Mouse (Mus musculus): ENCODE measurements around the gene Onecut1. TPM values are rescaled to one million over a fixed set of nuclear protein-coding genes. Genes with fewer than 3 reads are reported as not detected.

The Onecut1 gene
- polyA plus RNA-seq, 1 experiment from 2014 or later: 14.8 TPM

GRCm38 (mm10) chr9:74857508-74857840, 4.2 kb upstream of the Onecut1 start:
- H3K9me3 ChIP-seq (ENCODE audit: control insufficient read depth, low read length): no peaks in the 10 kb centered on the region
- no peak overlapping the region for H3K4me2 ChIP-seq
- DNase-seq (ENCODE audit: low spot score, missing footprints) (peak; percentile 94), ATAC-seq (ENCODE audit: low FRiP score) (no peak)
- 0 out of 2 replicates have a peak overlapping the region, but pooled peaks have one; percentile 2 for H3K4me3 ChIP-seq (ENCODE audit: low read depth, low read length)
- no peak overlapping the region for H3K9ac ChIP-seq (ENCODE audit: low read length)
- under 1% methylated on average over 7 of the region's 7 CpGs for WGBS
- H3K27me3 ChIP-seq (ENCODE audit: control insufficient read depth, insufficient read depth, low read length): peaks cover 83% of the 10 kb centered on the region
- H3K4me1 ChIP-seq (ENCODE audit: control insufficient read depth, insufficient read depth, low read length): peaks cover 27% of the 10 kb centered on the region
- H3K27ac ChIP-seq (ENCODE audit: low read depth, low read length): no peak overlapping the region
- no peaks in the 10 kb centered on the region for H3K36me3 ChIP-seq (ENCODE audit: control insufficient read depth, insufficient read depth, low read length)

GRCm38 (mm10) chr9:74858111-74858510, 3.6 kb upstream of the Onecut1 start:
- WGBS: 1% methylated on average over 5 of the region's 5 CpGs
- Histone ChIP-seq H3K36me3 (ENCODE audit: control insufficient read depth, insufficient read depth, low read length) (no peaks in the 10 kb centered on the region), H3K9ac (ENCODE audit: low read length) (no peak overlapping the region), H3K9me3 (ENCODE audit: control insufficient read depth, low read length) (no peaks in the 10 kb centered on the region), H3K4me2 (no peak overlapping the region), H3K4me3 (ENCODE audit: low read depth, low read length) (no peak overlapping the region), H3K4me1 (ENCODE audit: control insufficient read depth, insufficient read depth, low read length) (peaks cover 31% of the 10 kb centered on the region), H3K27ac (ENCODE audit: low read depth, low read length) (no peak overlapping the region), H3K27me3 (ENCODE audit: control insufficient read depth, insufficient read depth, low read length) (peaks cover 83% of the 10 kb centered on the region)
- ATAC-seq (ENCODE audit: low FRiP score) (no peak), DNase-seq (ENCODE audit: low spot score, missing footprints) (peak; percentile 93)

GRCm38 (mm10) chr9:74860461-74860860, 1.3 kb upstream of the Onecut1 start:
- peak overlapping the region; percentile 10; the same call in 1 of the 2 replicates for H3K4me2 ChIP-seq
- DNase-seq (ENCODE audit: low spot score, missing footprints) (peak; percentile 93), ATAC-seq (ENCODE audit: low FRiP score) (peak; percentile 39)
- H3K9ac ChIP-seq (ENCODE audit: low read length): no peak overlapping the region
- WGBS: under 1% methylated on average over 18 of the region's 18 CpGs
- H3K27ac ChIP-seq (ENCODE audit: low read depth, low read length): no peak overlapping the region
- H3K27me3 ChIP-seq (ENCODE audit: control insufficient read depth, insufficient read depth, low read length): peaks cover 86% of the 10 kb centered on the region
- H3K36me3 ChIP-seq (ENCODE audit: control insufficient read depth, insufficient read depth, low read length): no peaks in the 10 kb centered on the region
- peaks cover 36% of the 10 kb centered on the region for H3K4me1 ChIP-seq (ENCODE audit: control insufficient read depth, insufficient read depth, low read length)
- no peaks in the 10 kb centered on the region for H3K9me3 ChIP-seq (ENCODE audit: control insufficient read depth, low read length)
- H3K4me3 ChIP-seq (ENCODE audit: low read depth, low read length): no peak overlapping the region

- WGBS: 2% methylated on average over 37 of the region's 48 CpGs
- Histone ChIP-seq H3K9me3 (ENCODE audit: control insufficient read depth, low read length) (no peaks in the 10 kb centered on the region), H3K4me2 (peak overlapping the region; percentile 84), H3K9ac (ENCODE audit: low read length) (peak overlapping the region; percentile 76), H3K27ac (ENCODE audit: low read depth, low read length) (peak overlapping the region; percentile 78), H3K4me1 (ENCODE audit: control insufficient read depth, insufficient read depth, low read length) (peaks cover 40% of the 10 kb centered on the region), H3K4me3 (ENCODE audit: low read depth, low read length) (peak overlapping the region; percentile 59), H3K27me3 (ENCODE audit: control insufficient read depth, insufficient read depth, low read length) (peaks cover 87% of the 10 kb centered on the region), H3K36me3 (ENCODE audit: control insufficient read depth, insufficient read depth, low read length) (no peaks in the 10 kb centered on the region)
- DNase-seq (ENCODE audit: low spot score, missing footprints) (peak; percentile 94), ATAC-seq (ENCODE audit: low FRiP score) (peak; percentile 8; the same call in 1 of the 2 replicates)
Measured at GRCm38 (mm10) chr9:74862096-74862780, 517 bp downstream of the Onecut1 start.

GRCm38 (mm10) chr9:74862783-74863654, 1.3 kb downstream of the Onecut1 start:
- 1% methylated on average over 56 of the region's 56 CpGs for WGBS
- Histone ChIP-seq H3K4me2 (peak overlapping the region; percentile 84), H3K9me3 (ENCODE audit: control insufficient read depth, low read length) (no peaks in the 10 kb centered on the region), H3K4me1 (ENCODE audit: control insufficient read depth, insufficient read depth, low read length) (peaks cover 35% of the 10 kb centered on the region), H3K27ac (ENCODE audit: low read depth, low read length) (peak overlapping the region; percentile 78), H3K27me3 (ENCODE audit: control insufficient read depth, insufficient read depth, low read length) (peaks cover 85% of the 10 kb centered on the region), H3K4me3 (ENCODE audit: low read depth, low read length) (peak overlapping the region; percentile 59), H3K36me3 (ENCODE audit: control insufficient read depth, insufficient read depth, low read length) (no peaks in the 10 kb centered on the region), H3K9ac (ENCODE audit: low read length) (peak overlapping the region; percentile 76)
- no peak for ATAC-seq (ENCODE audit: low FRiP score)
- DNase-seq (ENCODE audit: low spot score, missing footprints): peak; percentile 95

GRCm38 (mm10) chr9:74863655-74864443, 2.1 kb downstream of the Onecut1 start:
- Histone ChIP-seq H3K9ac (ENCODE audit: low read length) (peak overlapping the region; percentile 76), H3K27ac (ENCODE audit: low read depth, low read length) (peak overlapping the region; percentile 62), H3K27me3 (ENCODE audit: control insufficient read depth, insufficient read depth, low read length) (peaks cover 83% of the 10 kb centered on the region), H3K36me3 (ENCODE audit: control insufficient read depth, insufficient read depth, low read length) (no peaks in the 10 kb centered on the region), H3K4me3 (ENCODE audit: low read depth, low read length) (peak overlapping the region; percentile 59), H3K9me3 (ENCODE audit: control insufficient read depth, low read length) (no peaks in the 10 kb centered on the region), H3K4me1 (ENCODE audit: control insufficient read depth, insufficient read depth, low read length) (peaks cover 41% of the 10 kb centered on the region), H3K4me2 (peak overlapping the region; percentile 84)
- ATAC-seq (ENCODE audit: low FRiP score): no peak
- DNase-seq (ENCODE audit: low spot score, missing footprints): peak; percentile 93
- under 1% methylated on average over 36 of the region's 36 CpGs for WGBS

- WGBS: 1% methylated on average over 14 of the region's 14 CpGs
- H3K9ac ChIP-seq (ENCODE audit: low read length): peak overlapping the region; percentile 76
- H3K27me3 ChIP-seq (ENCODE audit: control insufficient read depth, insufficient read depth, low read length): peaks cover 77% of the 10 kb centered on the region
- peak; percentile 96 for DNase-seq (ENCODE audit: low spot score, missing footprints)
- peak overlapping the region; percentile 59 for H3K4me3 ChIP-seq (ENCODE audit: low read depth, low read length)
- ATAC-seq (ENCODE audit: low FRiP score): no peak
- peaks cover 41% of the 10 kb centered on the region for H3K4me1 ChIP-seq (ENCODE audit: control insufficient read depth, insufficient read depth, low read length)
- H3K9me3 ChIP-seq (ENCODE audit: control insufficient read depth, low read length): no peaks in the 10 kb centered on the region
- no peaks in the 10 kb centered on the region for H3K36me3 ChIP-seq (ENCODE audit: control insufficient read depth, insufficient read depth, low read length)
- H3K4me2 ChIP-seq: peak overlapping the region; percentile 84
- peak overlapping the region; percentile 62; the same call in 1 of the 2 replicates for H3K27ac ChIP-seq (ENCODE audit: low read depth, low read length)
Measured at GRCm38 (mm10) chr9:74864471-74864870, 2.8 kb downstream of the Onecut1 start.

- Histone ChIP-seq H3K9ac (ENCODE audit: low read length) (peak overlapping the region; percentile 58), H3K27me3 (ENCODE audit: control insufficient read depth, insufficient read depth, low read length) (peaks cover 65% of the 10 kb centered on the region), H3K27ac (ENCODE audit: low read depth, low read length) (peak overlapping the region; percentile 71), H3K4me1 (ENCODE audit: control insufficient read depth, insufficient read depth, low read length) (peaks cover 34% of the 10 kb centered on the region), H3K36me3 (ENCODE audit: control insufficient read depth, insufficient read depth, low read length) (no peaks in the 10 kb centered on the region), H3K4me3 (ENCODE audit: low read depth, low read length) (peak overlapping the region; percentile 59), H3K4me2 (peak overlapping the region; percentile 84), H3K9me3 (ENCODE audit: control insufficient read depth, low read length) (no peaks in the 10 kb centered on the region)
- ATAC-seq (ENCODE audit: low FRiP score) (peak; percentile 20), DNase-seq (ENCODE audit: low spot score, missing footprints) (peak; percentile 93)
- WGBS: 5% methylated on average over 27 of the region's 27 CpGs
Measured at GRCm38 (mm10) chr9:74866596-74867313, 5.0 kb downstream of the Onecut1 start.
